Mouse (Mus musculus) lung, embryonic 14.5 days (tissue): ENCODE results near the gene Cxcl12. TPM values are rescaled to one million over a fixed set of nuclear protein-coding genes. Genes with fewer than 3 reads are reported as not detected.
A peak's percentile ranks its signal among the peaks of the same experiment; 100 is the strongest.

ENCODE experiments used
- ATAC-seq: fragments of 200-750 bp; cut with Nextera tagmentation; 2 replicates; pipeline ENCODE4 v1.8.0; 2017; ENCODE audit warnings: mild to moderate bottlenecking, moderate TSS enrichment, moderate library complexity; ENCODE audit not compliant: insufficient read depth
- DNase-seq: peaks from one replicate; pipeline ENCODE4 v3.0.0-alpha.2; 2015
- H3K27ac ChIP-seq: fragments of 300-500 bp; sonication (generic); 2 replicates; pipeline ENCODE4 v1.5.1; 2014; ENCODE audit warnings: low read depth, mild to moderate bottlenecking, moderate library complexity
- H3K27me3 ChIP-seq: fragments of 300-500 bp; sonication (generic); 2 replicates; pipeline ENCODE4 v1.6.1; 2014; ENCODE audit warnings: low read length, control low read depth; ENCODE audit not compliant: insufficient read depth
- H3K36me3 ChIP-seq: fragments of 300-500 bp; sonication (generic); 2 replicates; pipeline ENCODE4 v1.6.1; 2014; ENCODE audit warnings: control low read depth; ENCODE audit not compliant: insufficient read depth
- H3K4me1 ChIP-seq: fragments of 300-500 bp; sonication (generic); 2 replicates; pipeline ENCODE4 v1.6.1; 2014; ENCODE audit warnings: antibody characterized with exemption, control low read depth; ENCODE audit not compliant: insufficient read depth
- H3K4me2 ChIP-seq: fragments of 300-500 bp; sonication (generic); 2 replicates; pipeline ENCODE4 v1.6.1; 2014; ENCODE audit warnings: mild to moderate bottlenecking
- H3K4me3 ChIP-seq: fragments of 300-500 bp; sonication (generic); 2 replicates; pipeline ENCODE4 v1.5.1; 2014; ENCODE audit warnings: low read depth, low read length
- H3K9ac ChIP-seq: fragments of 300-500 bp; sonication (generic); 2 replicates; pipeline ENCODE4 v1.6.1; 2014
- H3K9me3 ChIP-seq: fragments of 300-500 bp; sonication (generic); 2 replicates; pipeline ENCODE4 v1.6.1; 2016; ENCODE audit warnings: low read depth, low read length, control low read depth
- CTCF ChIP-seq: IDR thresholded peaks from 2 replicates; pipeline ENCODE4 v1.5.1; 2016; ENCODE audit warnings: antibody characterized with exemption, low read depth
- WGBS: fragments of 180-500 bp; shearing (Covaris S2); extraction: QIAGEN DNeasy Blood & Tissue Kit; methylation state at CpG from one replicate; pipeline ENCODE4 v1.1.7; 2014; 5-methylcytosine and 5-hydroxymethylcytosine counted together
- polyA plus RNA-seq: library from polyadenylated mRNA; unstranded; fragments of >200 nt; fragmentation: Nextera tagmentation; extraction: Ambion mirVana; gene quantifications from 2 replicates; pipeline ENCODE4 v1.2.1, GENCODE M21; 2014

Gene Cxcl12
- polyA plus RNA-seq, 1 experiment from 2014 or later, result 91.0 TPM

DNA sequence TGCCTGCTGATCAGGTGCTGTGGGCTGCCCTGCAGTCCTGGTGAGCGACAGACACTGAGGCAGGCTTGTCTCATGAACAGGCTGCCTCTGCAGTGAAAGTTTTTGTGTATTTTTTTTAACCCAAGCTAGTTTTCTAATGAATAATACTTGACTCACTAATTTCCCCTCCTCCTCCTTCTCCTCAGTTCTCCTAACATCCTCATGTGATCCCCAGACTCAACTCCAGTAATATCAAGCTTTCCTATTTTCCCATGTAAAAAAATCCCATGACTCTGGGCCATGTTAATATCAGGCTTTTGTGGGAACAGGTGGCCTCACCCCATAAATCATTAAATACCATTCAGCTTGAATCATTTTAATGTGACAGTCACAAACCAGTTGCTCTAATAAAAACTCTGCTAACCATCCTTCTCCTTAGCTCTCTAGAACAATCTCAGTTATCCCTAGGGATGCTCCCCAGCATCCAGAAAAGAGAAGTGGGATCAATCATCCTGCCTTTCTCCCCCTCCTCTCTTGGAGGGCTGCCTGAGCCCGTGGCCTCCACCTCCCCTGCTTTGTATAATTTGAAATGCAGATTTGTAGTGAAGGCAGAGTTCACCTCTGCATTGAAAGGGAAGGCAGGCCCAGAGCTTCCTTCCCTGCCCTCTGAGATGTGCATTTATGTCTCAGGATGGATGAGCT is 6.9 kb downstream of the Cxcl12 start:
- Histone ChIP-seq H3K9me3 (no peaks in the 10 kb centered on the region), H3K9ac (no peak overlapping the region), H3K27ac (no peak overlapping the region), H3K36me3 (peaks cover 30% of the 10 kb centered on the region; the same call in 1 of the 2 replicates), H3K27me3 (0 out of 2 replicates have a peak, but pooled peaks cover 4% of the 10 kb centered on the region), H3K4me3 (no peak overlapping the region), H3K4me2 (no peak overlapping the region), H3K4me1 (no peaks in the 10 kb centered on the region)
- 64% methylated on average over 2 of the region's 2 CpGs for WGBS
- DNase-seq (no peak), ATAC-seq (no peak)
- no peak for TF ChIP-seq CTCF

DNA sequence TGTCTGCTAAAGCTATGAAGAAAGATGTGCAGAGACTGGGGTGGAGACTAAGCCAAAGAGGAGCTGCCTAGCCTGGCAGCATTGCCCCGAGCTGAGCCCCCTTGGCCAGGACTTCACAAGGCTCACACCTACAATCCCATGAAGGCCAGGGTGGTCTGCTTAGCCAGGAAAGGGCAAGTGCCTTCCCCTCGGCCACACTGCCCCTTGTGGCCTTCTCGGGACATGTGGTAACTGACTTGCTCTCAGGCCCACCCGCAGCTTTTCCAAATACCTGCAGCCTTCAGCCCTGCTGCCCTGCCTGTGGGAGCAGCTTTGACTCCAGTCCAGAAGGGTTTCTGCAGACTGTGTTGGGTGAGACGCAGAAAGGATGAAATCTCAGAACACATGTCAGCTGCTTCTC is 8.1 kb downstream of the Cxcl12 start:
- DNase-seq, result peak; percentile 42
- no peaks in the 10 kb centered on the region for H3K9me3 ChIP-seq
- H3K4me2 ChIP-seq, result no peak overlapping the region
- H3K9ac ChIP-seq, result no peak overlapping the region
- H3K27ac ChIP-seq, result no peak overlapping the region
- no peak overlapping the region for H3K4me3 ChIP-seq
- no peaks in the 10 kb centered on the region for H3K27me3 ChIP-seq
- ATAC-seq, result no peak
- 35% methylated on average over 5 of the region's 5 CpGs for WGBS
- peaks cover 30% of the 10 kb centered on the region; the same call in 1 of the 2 replicates for H3K36me3 ChIP-seq
- peak; percentile 62 for TF ChIP-seq CTCF
- H3K4me1 ChIP-seq, result no peaks in the 10 kb centered on the region

DNA sequence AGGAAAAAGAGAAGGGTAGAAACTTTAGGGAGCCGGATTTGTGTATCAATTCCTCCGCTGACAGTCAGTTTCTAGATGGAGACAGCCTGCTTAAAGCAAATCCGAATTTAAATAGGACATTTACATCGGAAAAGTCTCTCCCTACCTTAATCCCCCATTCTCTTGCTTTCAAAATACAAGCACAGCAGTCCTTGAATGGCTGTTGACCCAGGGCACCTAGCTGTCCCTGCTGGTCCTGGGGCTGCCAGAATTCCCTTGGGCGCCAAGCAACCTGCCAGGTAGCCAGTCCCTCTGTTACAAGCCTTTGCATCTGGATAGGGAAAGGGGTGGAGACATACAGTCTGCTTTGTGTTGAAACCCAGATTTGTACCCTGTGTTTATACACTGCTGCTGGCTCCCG is 12.0 kb downstream of the Cxcl12 start:
- 50% methylated on average over 6 of the region's 6 CpGs for WGBS
- Histone ChIP-seq H3K4me1 (0 out of 2 replicates have a peak, but pooled peaks cover 2% of the 10 kb centered on the region), H3K4me2 (no peak overlapping the region), H3K9me3 (no peaks in the 10 kb centered on the region), H3K27me3 (no peaks in the 10 kb centered on the region), H3K9ac (no peak overlapping the region), H3K36me3 (peaks cover 19% of the 10 kb centered on the region; the same call in 1 of the 2 replicates), H3K4me3 (no peak overlapping the region), H3K27ac (no peak overlapping the region)
- no peak for TF ChIP-seq CTCF
- DNase-seq (no peak), ATAC-seq (no peak)

DNA sequence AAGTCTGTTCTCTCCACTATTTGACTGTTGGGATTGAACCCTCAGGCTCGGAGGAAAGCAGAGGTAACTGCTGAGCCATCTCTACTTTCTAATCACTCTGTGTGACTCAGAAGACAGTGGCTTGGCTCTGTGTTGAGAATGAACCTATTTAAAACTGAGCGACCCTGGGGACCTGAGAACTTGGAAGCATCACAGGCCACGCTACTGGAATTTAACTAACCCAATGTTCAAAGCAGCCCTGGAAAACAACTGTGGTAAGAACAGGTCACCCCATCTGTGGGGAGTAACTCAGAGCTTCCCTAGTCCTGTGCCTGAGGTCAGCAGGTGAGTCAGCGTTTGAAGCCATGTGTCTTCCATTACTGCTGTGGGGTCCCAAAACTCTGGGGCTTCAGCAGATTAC is 17.0 kb downstream of the Cxcl12 start:
- ATAC-seq, result no peak

DNA sequence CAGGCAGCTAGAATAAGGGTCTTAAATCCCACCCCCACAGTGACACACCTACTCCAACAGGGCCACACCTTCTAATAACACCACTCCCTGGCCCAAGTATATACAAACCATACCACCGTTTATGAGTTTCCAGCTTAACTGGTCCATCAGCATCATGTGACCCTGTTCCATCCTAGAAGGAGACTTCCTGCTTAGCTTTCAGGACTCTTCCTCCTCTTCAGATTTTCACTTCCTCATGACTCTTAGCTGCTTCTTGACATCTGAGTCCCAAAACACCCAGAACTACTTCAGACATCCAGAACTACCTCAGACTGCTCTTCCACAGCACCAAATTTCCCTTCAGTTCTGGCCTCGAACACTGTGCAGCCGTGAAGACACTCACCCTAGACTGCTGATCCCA is 22.1 kb downstream of the Cxcl12 start:
- Histone ChIP-seq H3K4me3 (no peak overlapping the region), H3K4me1 (no peaks in the 10 kb centered on the region), H3K27ac (no peak overlapping the region), H3K36me3 (no peaks in the 10 kb centered on the region), H3K27me3 (no peaks in the 10 kb centered on the region), H3K9ac (no peak overlapping the region), H3K9me3 (no peaks in the 10 kb centered on the region; the same call in 1 of the 2 replicates), H3K4me2 (no peak overlapping the region)
- WGBS, result 92% methylated on average over 3 of the region's 3 CpGs
- TF ChIP-seq CTCF, result no peak
- ATAC-seq, result no peak
- DNase-seq, result no peak

More for the DNA sequence above, 17.0 kb downstream of the Cxcl12 start:
- Histone ChIP-seq H3K4me2 (no peak overlapping the region), H3K9ac (no peak overlapping the region), H3K36me3 (no peaks in the 10 kb centered on the region), H3K9me3 (no peaks in the 10 kb centered on the region; the same call in 1 of the 2 replicates), H3K4me1 (0 out of 2 replicates have a peak, but pooled peaks cover 2% of the 10 kb centered on the region), H3K27ac (no peak overlapping the region), H3K4me3 (no peak overlapping the region), H3K27me3 (no peaks in the 10 kb centered on the region)
- TF ChIP-seq CTCF, result no peak
- no peak for DNase-seq
- WGBS, result 77% methylated on average over 4 of the region's 4 CpGs

DNA sequence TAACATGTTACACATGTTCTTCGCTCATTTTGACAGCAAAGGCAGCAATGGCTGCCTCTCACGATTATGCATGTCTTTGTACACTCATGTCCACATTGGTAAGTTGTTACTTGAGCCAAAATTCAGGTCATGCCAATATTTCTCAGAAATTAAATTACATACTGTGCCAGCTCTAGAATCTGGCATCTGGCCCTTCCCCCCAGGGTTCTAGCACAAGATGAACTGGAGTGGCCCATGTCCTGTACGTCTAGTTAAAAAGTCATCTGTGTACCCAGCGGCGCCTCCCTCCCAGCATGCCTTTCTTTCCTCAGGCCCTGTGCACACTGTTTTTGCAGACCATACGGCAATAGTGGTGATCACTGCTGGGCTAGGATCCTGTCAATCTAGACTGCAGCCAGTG is 23.4 kb downstream of the Cxcl12 start:
- H3K4me2 ChIP-seq, result no peak overlapping the region
- 77% methylated on average over 6 of the region's 6 CpGs for WGBS
- no peak overlapping the region for H3K4me3 ChIP-seq
- no peaks in the 10 kb centered on the region for H3K4me1 ChIP-seq
- no peak for DNase-seq
- ATAC-seq, result no peak
- H3K9ac ChIP-seq, result no peak overlapping the region
- H3K36me3 ChIP-seq, result no peaks in the 10 kb centered on the region
- no peaks in the 10 kb centered on the region; the same call in 1 of the 2 replicates for H3K9me3 ChIP-seq
- H3K27ac ChIP-seq, result no peak overlapping the region
- H3K27me3 ChIP-seq, result no peaks in the 10 kb centered on the region
- no peak for TF ChIP-seq CTCF

DNA sequence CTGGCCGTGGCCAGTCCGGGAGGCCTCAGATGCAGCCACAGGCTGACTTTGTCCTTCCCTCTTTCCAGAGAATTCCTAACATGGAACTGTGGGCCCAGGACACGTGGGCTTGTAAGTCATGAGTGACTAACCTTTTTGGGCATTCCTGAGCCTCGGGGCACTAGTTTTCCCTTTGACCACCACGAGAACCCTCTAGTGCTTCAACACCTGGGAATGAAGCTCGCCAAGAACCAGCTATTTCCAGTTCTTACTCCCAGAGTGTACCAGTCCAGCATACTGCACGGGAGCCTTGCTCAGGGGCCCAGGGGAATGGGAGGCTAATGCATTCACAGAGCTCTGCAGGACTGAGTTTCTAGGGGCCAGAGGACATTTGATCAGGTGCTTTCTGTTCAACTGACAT is 24.3 kb downstream of the Cxcl12 start:
- H3K4me2 ChIP-seq, result no peak overlapping the region
- TF ChIP-seq CTCF, result no peak
- no peak for DNase-seq

More for the DNA sequence above, 24.3 kb downstream of the Cxcl12 start:
- ATAC-seq, result no peak
- Histone ChIP-seq H3K27me3 (no peaks in the 10 kb centered on the region), H3K36me3 (no peaks in the 10 kb centered on the region), H3K27ac (no peak overlapping the region), H3K9me3 (no peaks in the 10 kb centered on the region; the same call in 1 of the 2 replicates), H3K9ac (no peak overlapping the region), H3K4me3 (no peak overlapping the region), H3K4me1 (no peaks in the 10 kb centered on the region)
- 82% methylated on average over 7 of the region's 7 CpGs for WGBS
